Mouse (Mus musculus): Measurements from ENCODE around the gene Tex36.

DNA sequence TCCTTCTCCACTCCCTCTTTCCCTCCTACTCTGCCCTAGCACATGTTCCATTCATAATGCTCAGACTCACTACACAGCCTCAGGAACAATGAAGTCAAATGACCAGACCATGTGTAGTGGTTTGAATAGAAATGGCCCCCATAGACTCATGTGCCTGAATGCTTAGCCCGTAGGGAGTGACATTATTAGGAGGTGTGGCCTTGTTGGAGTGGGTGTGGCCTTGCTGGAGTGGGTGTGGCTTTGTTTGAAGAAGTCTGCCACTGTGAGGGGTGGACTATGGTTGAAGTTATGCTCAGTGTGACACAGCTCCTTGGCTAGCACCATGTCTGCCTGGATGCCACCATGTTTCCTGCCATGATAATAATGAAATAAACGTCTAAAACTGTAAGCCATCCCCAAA lies 51.0 kb downstream of the Tex36 start:
- TF ChIP-seq CTCF (IDR thresholded peaks at IDR 0.05; ENCODE audit: extremely low read depth, insufficient read depth, insufficient read length, insufficient replicate concordance) (no peak), POLR2A (IDR thresholded peaks at IDR 0.05; ENCODE audit: low read depth, low read length) (no peak)

All from spleen, adult 2 months (tissue).